Mouse (Mus musculus): Measurements from ENCODE around the gene Pot1b. TPM values are rescaled to one million over a fixed set of nuclear protein-coding genes. Genes with fewer than 3 reads are reported as not detected.

The Pot1b gene
- polyA plus RNA-seq, 1 experiment, result 71.8 TPM

- Histone ChIP-seq H3K4me3 (ENCODE audit: insufficient read depth, low read length) (no peak overlapping the region), H3K4me1 (ENCODE audit: control insufficient read depth, insufficient read depth, low read length) (no peaks in the 10 kb centered on the region), H3K27ac (ENCODE audit: insufficient read depth, low read depth, low read length) (no peak overlapping the region)
- TF ChIP-seq CTCF (IDR thresholded peaks at IDR 0.05; ENCODE audit: low read depth, low read length), result no peak
- TF ChIP-seq POLR2A (IDR thresholded peaks at IDR 0.05; ENCODE audit: borderline replicate concordance, low read depth, low read length), result no peak
These were observed 51.3 kb downstream of the Pot1b start for GRCm38 (mm10) chr17:55661099-55661498.

GRCm38 (mm10) chr17:55625092-55625491 lies 87.3 kb downstream of the Pot1b start, which contains the start of gene Vmn2r118:
Gene Vmn2r118, minus strand, starts transcription at chr17:55625192.
- no peak for TF ChIP-seq POLR2A (IDR thresholded peaks at IDR 0.05; ENCODE audit: borderline replicate concordance, low read depth, low read length)
- no peak for TF ChIP-seq CTCF (IDR thresholded peaks at IDR 0.05; ENCODE audit: low read depth, low read length)
- H3K4me3 ChIP-seq (ENCODE audit: insufficient read depth, low read length), result no peak within 1 kb of the TSS
- H3K4me1 ChIP-seq (ENCODE audit: control insufficient read depth, insufficient read depth, low read length), result no peaks in the 10 kb centered on the region
- H3K27ac ChIP-seq (ENCODE audit: insufficient read depth, low read depth, low read length), result no peak within 1 kb of the TSS

Other genes with a start within 250 kb of the Pot1b start
- not detected in 2 replicates for gene Vmn2r118, start 87.4 kb downstream of the Pot1b start, polyA plus RNA-seq (2012; ENCODE audit: insufficient read depth, insufficient read length, missing spikeins)
- 20.0 and 22.8 TPM in 2 replicates for gene Adgre4, start 37.4 kb upstream of the Pot1b start, polyA plus RNA-seq (2012; ENCODE audit: insufficient read depth, insufficient read length, missing spikeins)
- 4.2 TPM in 2 replicates for gene Zfp119a, start 166.3 kb upstream of the Pot1b start, polyA plus RNA-seq (2012; ENCODE audit: insufficient read depth, insufficient read length, missing spikeins)
- 8.7 and 11.8 TPM in 2 replicates for gene Zfp959, start 179.5 kb upstream of the Pot1b start, polyA plus RNA-seq (2012; ENCODE audit: insufficient read depth, insufficient read length, missing spikeins)
- 5.7 and 7.9 TPM in 2 replicates for gene Zfp119b, start 236.9 kb upstream of the Pot1b start, polyA plus RNA-seq (2012; ENCODE audit: insufficient read depth, insufficient read length, missing spikeins)
- gene Ebi3, start 240.0 kb upstream of the Pot1b start, polyA plus RNA-seq (2012; ENCODE audit: insufficient read depth, insufficient read length, missing spikeins), result 190 and 214 TPM in 2 replicates
- 10.9 and 15.3 TPM in 2 replicates for gene Yju2, start 246.5 kb upstream of the Pot1b start, polyA plus RNA-seq (2012; ENCODE audit: insufficient read depth, insufficient read length, missing spikeins)